Mouse (Mus musculus) urinary bladder, postnatal 25 days (tissue): ENCODE results near the gene Clec12a.

Experiments used
- DNase-seq: peaks from one replicate; pipeline ENCODE4 v3.0.0; 2022; ENCODE audit warnings: low spot score

Gene Clec12a

GRCm38 (mm10) chr6:129374937-129375471 is 32.5 kb downstream of the Clec12a start:
- no peak for DNase-seq

- DNase-seq = no peak
These were observed 38.0 kb downstream of the Clec12a start for GRCm38 (mm10) chr6:129380454-129380853.

- DNase-seq = no peak
These were observed 39.2 kb downstream of the Clec12a start for GRCm38 (mm10) chr6:129381736-129382135.

GRCm38 (mm10) chr6:129383466-129383865 is 41.0 kb downstream of the Clec12a start:
- no peak for DNase-seq

- DNase-seq = no peak
These were observed 42.5 kb downstream of the Clec12a start for GRCm38 (mm10) chr6:129385000-129385399.

- DNase-seq = no peak
These were observed 43.3 kb downstream of the Clec12a start, which contains the start of gene Clec12b for GRCm38 (mm10) chr6:129385774-129386173. Gene Clec12b, minus strand, starts transcription at chr6:129385874.

- no peak for DNase-seq
These were observed 50.7 kb downstream of the Clec12a start for GRCm38 (mm10) chr6:129393087-129393720.

GRCm38 (mm10) chr6:129393732-129394131 is 51.2 kb downstream of the Clec12a start:
- DNase-seq = no peak

GRCm38 (mm10) chr6:129396997-129397396 is 54.5 kb downstream of the Clec12a start, which contains the start of gene Clec1b:
Gene Clec1b, plus strand, starts transcription at chr6:129397297.
- no peak for DNase-seq

- no peak for DNase-seq
These were observed 57.5 kb downstream of the Clec12a start for GRCm38 (mm10) chr6:129399945-129400344.

- DNase-seq = no peak
These were observed 59.9 kb downstream of the Clec12a start for GRCm38 (mm10) chr6:129402404-129402803.

GRCm38 (mm10) chr6:129403391-129403790 is 60.9 kb downstream of the Clec12a start:
- DNase-seq = no peak

- no peak for DNase-seq
These were observed 63.5 kb downstream of the Clec12a start for GRCm38 (mm10) chr6:129405999-129406398.

GRCm38 (mm10) chr6:129407324-129407723 is 64.8 kb downstream of the Clec12a start:
- no peak for DNase-seq

GRCm38 (mm10) chr6:129408562-129408961 is 66.1 kb downstream of the Clec12a start, which contains the start of gene Clec9a:
Gene Clec9a, plus strand, starts transcription at chr6:129408862.
- DNase-seq = no peak

GRCm38 (mm10) chr6:129414177-129414576 is 71.7 kb downstream of the Clec12a start:
- no peak for DNase-seq
